Mouse (Mus musculus) heart, embryonic 15.5 days (tissue): ENCODE measurements around the gene Zc3h18. TPM values are rescaled to one million over a fixed set of nuclear protein-coding genes. Genes with fewer than 3 reads are reported as not detected.
A peak's percentile ranks its signal among the peaks of the same experiment; 100 is the strongest.

Source experiments
- ATAC-seq: fragments of 200-750 bp; cut with Nextera tagmentation; replicated peaks from 2 replicates; pipeline ENCODE4 v1.8.0; 2017; ENCODE audit warnings: low read depth, moderate TSS enrichment; ENCODE audit not compliant: insufficient number of reproducible peaks, insufficient read depth, low FRiP score
- H3K27ac ChIP-seq: fragments of 300-500 bp; sonication (generic); 2 replicates; pipeline ENCODE4 v1.5.1; 2015; ENCODE audit warnings: mild to moderate bottlenecking, inconsistent platforms
- H3K27me3 ChIP-seq: fragments of 300-500 bp; sonication (generic); 2 replicates; pipeline ENCODE4 v1.6.1; 2015; ENCODE audit warnings: inconsistent platforms
- H3K36me3 ChIP-seq: fragments of 300-500 bp; sonication (generic); 2 replicates; pipeline ENCODE4 v1.6.1; 2015; ENCODE audit warnings: mild to moderate bottlenecking, inconsistent platforms
- H3K4me1 ChIP-seq: fragments of 300-500 bp; sonication (generic); replicated peaks from 2 replicates; pipeline ENCODE4 v1.6.1; 2015; ENCODE audit warnings: inconsistent platforms
- H3K4me2 ChIP-seq: fragments of 300-500 bp; sonication (generic); 2 replicates; pipeline ENCODE4 v1.6.1; 2015; ENCODE audit warnings: inconsistent platforms, mild to moderate bottlenecking, moderate library complexity
- H3K4me3 ChIP-seq: fragments of 300-500 bp; sonication (generic); 2 replicates; pipeline ENCODE4 v1.5.1; 2015; ENCODE audit warnings: mild to moderate bottlenecking, inconsistent platforms
- H3K9ac ChIP-seq: fragments of 300-500 bp; sonication (generic); 2 replicates; pipeline ENCODE4 v1.6.1; 2015; ENCODE audit warnings: mild to moderate bottlenecking, inconsistent platforms
- H3K9me3 ChIP-seq: fragments of 300-500 bp; sonication (generic); replicated peaks from 2 replicates; pipeline ENCODE4 v1.6.1; 2016; ENCODE audit warnings: inconsistent platforms
- WGBS: fragments of 180-500 bp; shearing (Covaris S2); methylation state at CpG from one replicate; pipeline ENCODE4 v1.1.7; 2015; ENCODE audit warnings: mixed read lengths; 5-methylcytosine and 5-hydroxymethylcytosine counted together
- polyA plus RNA-seq: library from polyadenylated mRNA; unstranded; fragments of >200 nt; fragmentation: Nextera tagmentation; extraction: Ambion mirVana; gene quantifications from 2 replicates; pipeline ENCODE4 v1.2.1, GENCODE M21; 2015

The Zc3h18 gene
- polyA plus RNA-seq, 1 experiment from 2014 or later = 26.1 TPM

DNA sequence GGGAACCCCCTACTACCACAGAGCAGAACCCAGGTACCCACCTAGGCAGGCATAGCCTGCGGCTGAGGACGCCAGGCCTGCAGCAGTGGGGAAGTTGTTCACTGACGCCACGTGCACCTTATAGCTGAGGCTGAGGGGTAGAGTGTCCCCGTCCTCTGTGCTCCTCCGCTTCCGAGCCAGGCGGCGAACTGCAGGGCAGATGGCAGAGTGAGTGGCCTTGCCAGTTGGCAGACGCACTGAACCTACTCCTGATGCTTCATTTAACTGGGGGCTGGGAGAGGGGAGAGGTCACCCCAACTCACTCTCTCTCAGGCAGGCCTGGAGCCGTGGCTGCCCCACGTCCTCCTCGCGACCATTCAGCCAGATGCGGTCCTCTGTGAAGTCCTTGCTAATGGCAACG, 62.9 kb downstream of the Zc3h18 start:
- Histone ChIP-seq H3K36me3 (peaks cover 14% of the 10 kb centered on the region; the same call in 1 of the 2 replicates), H3K9ac (no peak overlapping the region), H3K9me3 (no peaks in the 10 kb centered on the region), H3K27ac (no peak overlapping the region), H3K4me1 (peaks cover 13% of the 10 kb centered on the region), H3K4me2 (no peak overlapping the region), H3K27me3 (no peaks in the 10 kb centered on the region), H3K4me3 (no peak overlapping the region)
- no peak for ATAC-seq
- WGBS = 92% methylated on average over 16 of the region's 16 CpGs

- H3K36me3 ChIP-seq = 0 out of 2 replicates have a peak, but pooled peaks cover 1% of the 10 kb centered on the region
- H3K27ac ChIP-seq = no peak overlapping the region
- H3K4me2 ChIP-seq = no peak overlapping the region
- H3K27me3 ChIP-seq = no peaks in the 10 kb centered on the region
- no peak overlapping the region for H3K4me3 ChIP-seq
- peaks cover 32% of the 10 kb centered on the region for H3K4me1 ChIP-seq
- no peak overlapping the region for H3K9ac ChIP-seq
- no peak for ATAC-seq
- WGBS = 91% methylated on average over 1 of the region's 1 CpGs
- no peaks in the 10 kb centered on the region for H3K9me3 ChIP-seq
Observed at GRCm38 (mm10) chr8:122441326-122441725, 64.9 kb downstream of the Zc3h18 start.

DNA sequence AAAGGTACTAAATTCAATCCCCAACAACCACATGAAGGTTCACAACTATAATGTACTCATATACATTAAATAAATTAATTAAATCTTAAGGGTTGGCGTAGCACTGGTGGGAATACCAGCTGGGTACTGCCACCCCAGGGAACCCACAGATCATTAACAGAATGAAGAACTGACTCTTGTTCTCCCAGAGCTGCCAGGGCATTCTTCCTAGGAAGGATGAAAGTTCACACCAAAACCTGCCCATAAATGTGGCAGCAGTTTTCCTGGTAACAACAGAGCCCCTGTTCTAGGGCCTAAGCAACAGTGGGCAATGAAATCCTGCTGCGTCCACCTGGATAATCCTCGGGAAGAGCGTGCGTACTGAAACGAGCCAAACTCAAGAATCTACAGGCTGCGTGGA, 65.9 kb downstream of the Zc3h18 start:
- no peaks in the 10 kb centered on the region for H3K9me3 ChIP-seq
- ATAC-seq = no peak
- H3K4me3 ChIP-seq = peak overlapping the region; percentile 74
- H3K4me2 ChIP-seq = peak overlapping the region; percentile 98
- H3K9ac ChIP-seq = peak overlapping the region; percentile 74
- 27% methylated on average over 7 of the region's 7 CpGs for WGBS
- H3K27ac ChIP-seq = no peak overlapping the region
- H3K36me3 ChIP-seq = no peaks in the 10 kb centered on the region
- peaks cover 32% of the 10 kb centered on the region for H3K4me1 ChIP-seq
- H3K27me3 ChIP-seq = no peaks in the 10 kb centered on the region

DNA sequence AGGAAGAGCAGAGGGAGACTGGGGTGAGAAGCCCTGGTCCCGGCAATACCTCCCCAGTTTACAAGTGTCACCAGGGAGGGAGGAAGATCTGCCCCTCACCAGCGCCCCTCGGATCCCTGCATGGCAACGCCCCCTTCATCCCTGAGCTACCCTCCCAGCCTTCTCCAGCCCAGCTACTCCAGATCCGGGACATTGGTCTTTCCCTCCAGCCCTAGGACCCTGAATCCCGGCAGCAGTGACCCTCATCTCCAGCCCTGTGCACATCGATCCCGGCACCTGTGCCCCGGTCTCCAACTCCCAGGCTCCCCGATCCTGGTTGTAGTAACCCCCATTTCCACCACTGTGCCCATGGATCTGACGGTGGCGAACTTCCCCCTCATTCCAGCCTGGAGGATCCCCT, 66.4 kb downstream of the Zc3h18 start:
- under 1% methylated on average over 12 of the region's 12 CpGs for WGBS
- Histone ChIP-seq H3K36me3 (no peaks in the 10 kb centered on the region), H3K9ac (peak overlapping the region; percentile 74), H3K4me1 (peaks cover 32% of the 10 kb centered on the region), H3K9me3 (no peaks in the 10 kb centered on the region), H3K4me2 (peak overlapping the region; percentile 98), H3K27ac (peak overlapping the region; percentile 68), H3K27me3 (no peaks in the 10 kb centered on the region), H3K4me3 (peak overlapping the region; percentile 74)
- no peak for ATAC-seq

DNA sequence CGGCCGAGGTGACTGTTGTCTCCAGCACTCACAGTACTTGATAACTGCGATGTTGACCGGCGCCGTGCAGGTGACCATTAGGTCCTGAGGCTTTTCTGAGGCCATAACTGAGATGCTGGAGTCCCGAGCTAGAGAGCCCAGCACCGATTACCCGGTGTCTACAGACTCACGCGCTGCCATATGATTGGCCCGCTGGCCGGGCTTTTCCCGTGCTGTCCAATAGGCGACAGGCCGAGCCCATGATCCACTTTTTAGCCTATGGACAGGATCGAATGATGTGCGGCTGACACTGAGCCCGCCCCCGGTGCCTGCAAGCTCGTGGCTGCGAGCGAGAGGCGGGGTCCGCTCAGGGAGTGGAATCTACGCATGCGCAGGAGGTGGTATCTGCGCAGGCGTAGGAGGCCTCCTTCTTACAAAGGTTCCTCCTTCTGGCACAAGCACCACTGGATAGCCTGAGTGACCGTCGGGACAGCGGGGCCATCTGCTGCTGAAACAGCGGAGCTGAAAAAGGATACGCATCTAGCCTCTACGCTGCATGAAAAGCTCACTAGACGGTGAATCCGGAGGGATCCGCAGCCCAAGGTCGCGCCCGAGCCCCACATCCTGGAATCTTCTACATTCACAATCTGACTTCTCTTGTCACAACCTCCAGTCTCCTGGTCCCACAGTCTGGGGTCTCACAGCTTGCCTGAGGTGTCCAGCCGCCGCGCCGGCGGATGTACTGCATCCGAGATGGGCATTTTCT, 67.0 kb downstream of the Zc3h18 start, which contains the start of gene Mvd:
Mvd (minus strand) TSS at position 161 of the 745 bp plus-strand sequence.
- H3K36me3 ChIP-seq = no peaks in the 10 kb centered on the region
- peaks cover 28% of the 10 kb centered on the region for H3K4me1 ChIP-seq
- H3K4me2 ChIP-seq = peak within 1 kb of the TSS; percentile 98
- no peaks in the 10 kb centered on the region for H3K9me3 ChIP-seq
- H3K9ac ChIP-seq = peak within 1 kb of the TSS; percentile 74
- no peaks in the 10 kb centered on the region for H3K27me3 ChIP-seq
- under 1% methylated on average over 47 of the region's 47 CpGs for WGBS
- peak within 1 kb of the TSS; percentile 97 for H3K27ac ChIP-seq
- peak; percentile 96 for ATAC-seq
- H3K4me3 ChIP-seq = peak within 1 kb of the TSS; percentile 74

DNA sequence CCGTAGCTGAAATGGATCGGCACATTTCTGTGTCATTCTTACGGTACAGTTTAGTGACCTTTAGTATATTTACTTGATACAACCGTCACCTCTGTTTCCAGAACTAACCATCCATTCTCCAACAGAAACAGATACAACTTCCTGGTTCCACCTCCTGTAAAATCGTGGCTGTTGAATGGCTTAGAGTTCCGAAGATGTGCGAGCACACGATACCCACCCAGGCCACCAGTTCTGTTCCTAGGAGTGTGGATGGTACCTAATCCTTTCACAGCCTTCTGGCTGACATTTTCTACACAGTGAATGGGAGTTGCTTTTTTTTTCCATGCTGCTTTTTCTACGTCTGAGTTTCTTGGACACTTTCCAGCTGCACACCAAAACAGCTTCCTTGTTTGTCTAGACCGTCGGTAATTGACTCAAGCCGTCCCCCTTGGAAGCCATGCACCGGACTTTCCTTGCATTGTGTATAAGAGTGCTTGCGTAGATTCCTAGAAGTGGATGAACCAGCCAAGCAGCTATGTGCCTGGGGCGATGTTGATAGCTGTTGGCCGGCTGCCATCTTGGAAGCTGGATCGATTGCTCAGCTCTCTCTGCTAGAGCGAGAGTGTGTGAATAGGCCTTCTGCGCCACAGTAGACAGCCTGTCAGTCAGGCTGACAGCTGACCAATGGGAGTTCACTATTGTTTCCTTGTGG, 67.8 kb downstream of the Zc3h18 start:
- Histone ChIP-seq H3K4me1 (peaks cover 27% of the 10 kb centered on the region), H3K27ac (peak overlapping the region; percentile 97), H3K9me3 (no peaks in the 10 kb centered on the region), H3K4me3 (peak overlapping the region; percentile 74), H3K9ac (peak overlapping the region; percentile 72), H3K36me3 (no peaks in the 10 kb centered on the region), H3K4me2 (peak overlapping the region; percentile 98), H3K27me3 (no peaks in the 10 kb centered on the region)
- ATAC-seq = peak; percentile 32
- 5% methylated on average over 19 of the region's 19 CpGs for WGBS

DNA sequence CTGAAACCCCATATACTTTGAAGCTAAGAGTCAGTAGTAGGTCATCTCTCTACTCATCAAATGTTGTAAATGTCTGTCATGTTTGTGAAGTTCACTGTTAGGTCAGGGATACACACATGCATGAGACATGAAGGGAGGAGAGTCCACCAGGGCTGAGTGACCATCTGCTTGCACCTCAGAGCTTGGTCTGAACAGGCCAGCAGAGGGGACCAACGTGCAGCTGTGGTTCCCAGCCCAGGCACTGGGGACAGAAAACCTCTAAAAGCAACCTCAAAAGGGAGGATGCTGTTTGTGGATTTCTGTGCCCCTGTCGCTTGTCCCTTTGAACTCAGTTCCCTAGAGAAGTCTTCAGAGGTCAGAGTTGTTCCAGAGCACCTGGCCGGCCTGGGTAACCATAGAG, 68.8 kb downstream of the Zc3h18 start:
- Histone ChIP-seq H3K27ac (peak overlapping the region; percentile 97), H3K4me2 (peak overlapping the region; percentile 98), H3K27me3 (no peaks in the 10 kb centered on the region), H3K4me1 (peaks cover 29% of the 10 kb centered on the region), H3K9ac (0 out of 2 replicates have a peak overlapping the region, but pooled peaks have one; percentile 7), H3K36me3 (no peaks in the 10 kb centered on the region), H3K9me3 (no peaks in the 10 kb centered on the region), H3K4me3 (peak overlapping the region; percentile 74; the same call in 1 of the 2 replicates)
- ATAC-seq = no peak
- WGBS = 45% methylated on average over 3 of the region's 3 CpGs

DNA sequence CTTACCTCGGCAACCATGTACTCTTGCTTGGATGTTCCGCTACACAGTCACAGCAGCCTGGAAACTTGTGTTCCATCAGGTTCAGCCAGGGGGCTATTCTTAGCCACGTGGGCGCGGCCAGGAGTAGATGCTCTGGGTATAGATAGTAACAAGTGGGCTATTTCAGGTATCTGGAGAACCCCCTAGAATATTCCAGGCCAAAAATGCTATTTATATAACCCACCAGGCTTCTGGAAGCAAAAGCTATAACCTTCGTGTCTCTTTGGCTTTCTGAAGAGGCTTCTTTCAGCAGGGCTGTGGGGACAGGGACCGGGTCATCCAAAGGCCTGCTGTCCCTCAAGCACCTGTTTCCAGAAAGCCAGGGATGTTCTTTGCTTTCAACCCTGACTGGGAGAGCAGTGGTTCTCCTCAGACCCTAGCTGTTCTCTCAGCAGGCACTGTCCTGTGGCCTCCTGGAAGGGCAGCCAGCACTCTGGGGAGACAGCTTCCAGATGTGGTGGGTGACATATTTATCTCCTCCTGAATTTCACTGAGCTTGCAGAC, 74.8 kb downstream of the Zc3h18 start:
- Histone ChIP-seq H3K9ac (no peak overlapping the region; the same call in 1 of the 2 replicates), H3K4me2 (peak overlapping the region; percentile 36)

DNA sequence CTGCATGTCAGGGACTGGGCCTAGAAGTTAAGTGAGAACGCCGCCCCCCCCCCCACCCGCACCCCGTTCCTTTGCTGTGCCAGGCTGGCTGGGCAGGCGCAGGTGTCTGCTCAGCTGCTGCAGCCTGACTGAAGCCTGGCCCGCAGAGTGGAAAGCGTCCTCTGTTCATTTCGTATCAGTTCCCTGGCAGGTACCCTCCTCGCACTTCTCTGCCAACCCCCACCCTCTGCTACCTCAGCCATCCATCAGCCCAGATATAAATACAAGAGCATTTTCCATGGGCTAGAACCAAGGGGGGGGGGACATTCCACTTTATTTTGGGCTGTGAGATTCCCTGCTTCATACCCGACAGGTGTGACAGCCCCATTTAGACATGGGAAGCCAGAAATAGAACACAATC, 75.7 kb downstream of the Zc3h18 start:
- no peaks in the 10 kb centered on the region for H3K36me3 ChIP-seq
- H3K4me3 ChIP-seq = no peak overlapping the region
- H3K9ac ChIP-seq = no peak overlapping the region
- 47% methylated on average over 10 of the region's 10 CpGs for WGBS
- peaks cover 33% of the 10 kb centered on the region for H3K4me1 ChIP-seq
- peak overlapping the region; percentile 93 for H3K27ac ChIP-seq
- peak; percentile 37 for ATAC-seq
- no peaks in the 10 kb centered on the region for H3K27me3 ChIP-seq
- peak overlapping the region; percentile 18; the same call in 1 of the 2 replicates for H3K4me2 ChIP-seq
- H3K9me3 ChIP-seq = no peaks in the 10 kb centered on the region

More for the DNA sequence above, 74.8 kb downstream of the Zc3h18 start:
- H3K27me3 ChIP-seq = no peaks in the 10 kb centered on the region
- no peaks in the 10 kb centered on the region for H3K36me3 ChIP-seq
- peak overlapping the region; percentile 93 for H3K27ac ChIP-seq
- 37% methylated on average over 7 of the region's 7 CpGs for WGBS
- H3K9me3 ChIP-seq = no peaks in the 10 kb centered on the region
- H3K4me3 ChIP-seq = no peak overlapping the region
- peak; percentile 77 for ATAC-seq
- H3K4me1 ChIP-seq = peaks cover 33% of the 10 kb centered on the region

DNA sequence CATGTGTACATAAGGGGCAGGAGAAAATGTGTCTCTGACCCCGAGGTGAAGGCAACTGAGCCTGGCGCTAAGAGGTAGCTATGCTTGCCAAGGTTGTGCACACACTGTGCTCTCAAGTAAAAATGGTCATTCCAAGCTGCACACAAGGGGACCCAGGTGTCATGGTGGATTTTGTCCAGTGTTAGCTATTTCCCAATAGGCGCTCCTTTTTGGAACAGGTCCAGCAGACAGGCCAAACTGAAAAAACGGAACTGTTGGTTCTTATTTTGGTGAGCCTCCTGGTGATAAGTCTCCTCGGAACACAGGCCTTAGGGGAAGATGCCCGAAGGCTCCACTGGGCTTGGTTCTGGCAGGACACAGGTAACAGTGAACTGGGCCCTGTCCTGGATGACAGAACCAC, 78.0 kb downstream of the Zc3h18 start:
- Histone ChIP-seq H3K27me3 (peaks cover 8% of the 10 kb centered on the region; the same call in 1 of the 2 replicates), H3K4me1 (peaks cover 37% of the 10 kb centered on the region), H3K9me3 (no peaks in the 10 kb centered on the region), H3K4me3 (no peak overlapping the region), H3K4me2 (no peak overlapping the region), H3K36me3 (no peaks in the 10 kb centered on the region), H3K9ac (no peak overlapping the region), H3K27ac (no peak overlapping the region)
- ATAC-seq = no peak
- 83% methylated on average over 6 of the region's 6 CpGs for WGBS

GRCm38 (mm10) chr8:122457171-122457570, 80.8 kb downstream of the Zc3h18 start:
- peaks cover 23% of the 10 kb centered on the region for H3K27me3 ChIP-seq
- 62% methylated on average over 11 of the region's 11 CpGs for WGBS
- no peaks in the 10 kb centered on the region for H3K36me3 ChIP-seq
- ATAC-seq = no peak
- peaks cover 42% of the 10 kb centered on the region for H3K4me1 ChIP-seq
- no peaks in the 10 kb centered on the region for H3K9me3 ChIP-seq
- no peak overlapping the region for H3K4me3 ChIP-seq
- no peak overlapping the region for H3K9ac ChIP-seq
- no peak overlapping the region for H3K4me2 ChIP-seq
- no peak overlapping the region for H3K27ac ChIP-seq
